Mouse (Mus musculus): Measurements from ENCODE around the gene Scnn1b. TPM values are rescaled to one million over a fixed set of nuclear protein-coding genes. Genes with fewer than 3 reads are reported as not detected.

The Scnn1b gene
- total and polyA plus RNA-seq, 2 experiments from 2014 or later, result 0.16 to 0.25 TPM

DNA sequence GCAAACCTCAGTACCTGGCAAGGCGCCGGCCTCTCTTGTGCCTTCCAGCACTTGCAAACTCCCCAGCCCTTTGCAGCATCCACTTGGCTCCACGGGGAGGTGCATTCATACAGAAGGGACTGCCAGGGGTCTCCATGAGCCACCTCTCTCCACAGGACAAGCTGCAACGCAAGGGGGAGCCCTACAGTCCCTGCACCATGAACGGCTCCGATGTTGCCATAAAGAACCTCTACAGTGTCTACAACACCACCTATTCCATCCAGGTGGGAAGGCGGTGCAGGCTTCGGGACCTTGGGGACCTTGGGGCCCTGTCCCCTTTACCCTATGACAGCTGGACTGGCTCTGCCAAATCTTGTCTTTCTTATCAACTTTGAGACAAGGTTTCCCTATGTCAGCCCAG, 47.4 kb downstream of the Scnn1b start:
- Histone ChIP-seq H3K27ac (no peak overlapping the region), H3K9me3 (ENCODE audit: low read length) (no peaks in the 10 kb centered on the region), H3K4me1 (ENCODE audit: insufficient read depth, low read length) (no peaks in the 10 kb centered on the region), H3K4me2 (ENCODE audit: low read depth, low read length) (no peak overlapping the region), H3K36me3 (ENCODE audit: insufficient read depth, low read length) (no peaks in the 10 kb centered on the region), H3K27me3 (ENCODE audit: insufficient read depth, low read length) (no peaks in the 10 kb centered on the region), H3K4me3 (ENCODE audit: low read length) (no peak overlapping the region), H3K9ac (replicated peaks; ENCODE audit: low read length) (no peak overlapping the region)
- no peak for ATAC-seq
- TF ChIP-seq CTCF (IDR thresholded peaks at IDR 0.05; ENCODE audit: low read depth), result no peak
- no peak for DNase-seq (ENCODE audit: low spot score)
- 77% methylated on average over 8 of the region's 8 CpGs for WGBS

DNA sequence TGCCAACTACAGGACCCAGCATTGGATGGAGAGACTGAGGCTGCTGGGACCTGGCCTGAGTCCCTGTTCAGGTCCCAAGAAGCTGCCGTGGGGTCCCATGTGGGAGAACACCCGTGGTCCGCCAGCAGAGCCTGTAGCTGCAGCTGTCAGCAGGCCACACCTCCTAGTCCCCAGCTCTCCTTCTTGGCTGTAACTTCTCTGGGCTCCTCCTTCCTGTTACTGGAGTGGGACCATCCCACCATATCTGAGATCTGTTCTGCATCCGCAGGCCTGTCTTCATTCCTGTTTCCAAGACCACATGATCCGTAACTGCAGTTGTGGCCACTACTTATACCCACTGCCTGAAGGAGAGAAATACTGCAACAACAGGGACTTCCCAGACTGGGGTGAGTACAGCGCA, 49.1 kb downstream of the Scnn1b start:
- no peak overlapping the region for H3K27ac ChIP-seq

DNA sequence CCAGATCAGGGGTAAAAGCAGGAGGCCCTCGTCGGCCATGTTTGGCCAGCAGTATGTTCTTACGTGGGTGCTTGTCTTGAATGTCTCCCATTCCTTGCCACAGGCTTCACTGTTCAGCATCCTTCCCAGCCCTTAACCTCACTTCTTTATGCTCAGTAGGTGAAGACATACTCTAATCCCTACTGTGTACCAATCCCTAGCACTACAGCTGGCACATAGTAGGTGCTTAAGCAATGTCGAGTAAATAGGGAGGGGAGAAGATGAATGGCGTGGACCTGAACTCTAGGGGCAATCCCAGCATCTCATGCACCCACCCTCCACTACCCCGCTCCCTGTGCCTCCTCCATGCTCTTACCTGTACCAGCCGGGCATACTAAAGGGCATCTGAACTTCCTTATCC, 59.5 kb downstream of the Scnn1b start:
- H3K9ac ChIP-seq (replicated peaks; ENCODE audit: low read length), result no peak overlapping the region
- ATAC-seq (no peak), DNase-seq (ENCODE audit: low spot score) (no peak)
- no peaks in the 10 kb centered on the region for H3K27me3 ChIP-seq (ENCODE audit: insufficient read depth, low read length)
- no peak for TF ChIP-seq CTCF (IDR thresholded peaks at IDR 0.05; ENCODE audit: low read depth)
- WGBS, result 93% methylated on average over 7 of the region's 7 CpGs
- H3K9me3 ChIP-seq (ENCODE audit: low read length), result no peaks in the 10 kb centered on the region
- H3K4me1 ChIP-seq (ENCODE audit: insufficient read depth, low read length), result no peaks in the 10 kb centered on the region
- H3K27ac ChIP-seq, result no peak overlapping the region
- peaks cover 27% of the 10 kb centered on the region for H3K36me3 ChIP-seq (ENCODE audit: insufficient read depth, low read length)
- H3K4me2 ChIP-seq (ENCODE audit: low read depth, low read length), result no peak overlapping the region
- H3K4me3 ChIP-seq (ENCODE audit: low read length), result no peak overlapping the region

More for the DNA sequence above, 49.1 kb downstream of the Scnn1b start:
- H3K27me3 ChIP-seq (ENCODE audit: insufficient read depth, low read length), result no peaks in the 10 kb centered on the region
- H3K9me3 ChIP-seq (ENCODE audit: low read length), result no peaks in the 10 kb centered on the region
- TF ChIP-seq CTCF (IDR thresholded peaks at IDR 0.05; ENCODE audit: low read depth), result no peak
- no peak overlapping the region for H3K4me3 ChIP-seq (ENCODE audit: low read length)
- DNase-seq (ENCODE audit: low spot score), result no peak
- H3K4me2 ChIP-seq (ENCODE audit: low read depth, low read length), result no peak overlapping the region
- ATAC-seq, result no peak
- H3K9ac ChIP-seq (replicated peaks; ENCODE audit: low read length), result no peak overlapping the region
- no peaks in the 10 kb centered on the region for H3K4me1 ChIP-seq (ENCODE audit: insufficient read depth, low read length)
- 75% methylated on average over 6 of the region's 6 CpGs for whole genome bisulfite sequencing
- no peaks in the 10 kb centered on the region for H3K36me3 ChIP-seq (ENCODE audit: insufficient read depth, low read length)

DNA sequence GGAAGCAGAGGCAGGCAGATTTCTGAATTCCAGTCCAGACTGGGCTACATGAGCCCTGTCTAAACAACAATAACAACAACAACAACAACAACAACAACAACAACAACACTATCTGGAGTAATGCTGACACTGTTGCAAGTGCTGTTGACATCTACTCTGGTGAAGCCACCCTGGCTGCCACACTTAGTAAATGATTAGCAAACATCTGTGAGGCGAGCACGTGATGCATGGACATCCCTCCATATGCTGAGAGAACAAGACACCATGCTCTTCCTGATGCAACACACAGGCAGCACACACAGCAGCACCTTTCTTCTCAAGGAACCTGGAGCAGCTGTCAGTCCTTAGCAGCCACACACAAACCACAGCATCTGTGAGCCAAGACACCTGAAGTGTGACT, 63.0 kb downstream of the Scnn1b start:
- Histone ChIP-seq H3K36me3 (ENCODE audit: insufficient read depth, low read length) (peaks cover 27% of the 10 kb centered on the region), H3K9me3 (ENCODE audit: low read length) (no peaks in the 10 kb centered on the region), H3K9ac (replicated peaks; ENCODE audit: low read length) (no peak overlapping the region), H3K4me1 (ENCODE audit: insufficient read depth, low read length) (no peaks in the 10 kb centered on the region), H3K4me3 (ENCODE audit: low read length) (no peak overlapping the region), H3K27me3 (ENCODE audit: insufficient read depth, low read length) (no peaks in the 10 kb centered on the region), H3K4me2 (ENCODE audit: low read depth, low read length) (no peak overlapping the region), H3K27ac (no peak overlapping the region)
- no peak for DNase-seq (ENCODE audit: low spot score)
- no peak for ATAC-seq
- WGBS, result 94% methylated on average over 2 of the region's 2 CpGs
- no peak for TF ChIP-seq CTCF (IDR thresholded peaks at IDR 0.05; ENCODE audit: low read depth)

DNA sequence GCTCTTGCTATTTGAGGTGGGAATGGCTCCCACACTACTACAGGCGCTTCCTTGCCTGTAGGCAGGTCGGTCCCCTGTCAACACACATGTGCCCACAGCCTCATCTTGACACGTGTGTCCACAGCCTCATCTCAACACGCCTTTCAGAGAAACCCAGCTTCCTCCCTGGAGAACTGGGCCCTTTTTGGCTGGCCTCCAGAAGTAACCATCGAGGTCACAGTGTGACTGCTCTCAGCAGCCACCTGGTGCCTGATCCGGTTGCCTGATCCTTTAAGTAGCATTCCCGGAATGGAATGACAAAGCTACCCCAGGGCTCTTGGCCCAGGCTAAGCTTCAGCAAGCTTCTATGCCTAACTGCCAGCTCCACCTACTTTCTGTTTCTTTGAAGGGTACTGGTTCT, 66.4 kb downstream of the Scnn1b start:
- Histone ChIP-seq H3K4me3 (ENCODE audit: low read length) (no peak overlapping the region), H3K4me2 (ENCODE audit: low read depth, low read length) (no peak overlapping the region), H3K4me1 (ENCODE audit: insufficient read depth, low read length) (no peaks in the 10 kb centered on the region), H3K9me3 (ENCODE audit: low read length) (no peaks in the 10 kb centered on the region), H3K9ac (replicated peaks; ENCODE audit: low read length) (no peak overlapping the region), H3K36me3 (ENCODE audit: insufficient read depth, low read length) (peaks cover 16% of the 10 kb centered on the region), H3K27ac (no peak overlapping the region), H3K27me3 (ENCODE audit: insufficient read depth, low read length) (no peaks in the 10 kb centered on the region)
- TF ChIP-seq CTCF (IDR thresholded peaks at IDR 0.05; ENCODE audit: low read depth), result no peak
- ATAC-seq (peak; percentile 21), DNase-seq (ENCODE audit: low spot score) (peak; percentile 67)
- WGBS, result 31% methylated on average over 7 of the region's 7 CpGs

DNA sequence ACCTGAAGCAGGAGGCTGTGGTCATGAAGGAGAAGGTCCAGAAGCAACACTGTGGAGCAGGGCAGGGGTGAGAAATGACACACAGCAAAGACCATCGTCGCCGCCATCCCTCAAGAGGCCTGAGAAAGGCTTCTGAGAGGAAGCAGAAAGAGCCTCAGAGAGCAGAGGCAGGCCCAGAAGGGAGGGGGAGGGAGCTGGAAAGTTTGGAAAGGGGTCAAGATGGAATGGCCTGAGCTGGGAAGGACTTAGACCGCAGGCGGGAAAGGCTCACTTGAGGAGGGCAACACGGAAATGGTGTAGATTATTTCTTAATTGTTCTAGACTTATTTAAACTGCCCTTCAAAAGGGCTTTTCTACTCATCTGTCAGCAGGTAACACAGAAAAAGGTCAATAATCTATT, 68.8 kb downstream of the Scnn1b start:
- ATAC-seq (no peak), DNase-seq (ENCODE audit: low spot score) (no peak)
- H3K4me3 ChIP-seq (ENCODE audit: low read length), result no peak overlapping the region
- no peak for TF ChIP-seq CTCF (IDR thresholded peaks at IDR 0.05; ENCODE audit: low read depth)
- no peaks in the 10 kb centered on the region for H3K9me3 ChIP-seq (ENCODE audit: low read length)
- no peak overlapping the region for H3K9ac ChIP-seq (replicated peaks; ENCODE audit: low read length)
- no peak overlapping the region for H3K27ac ChIP-seq
- no peak overlapping the region for H3K4me2 ChIP-seq (ENCODE audit: low read depth, low read length)
- peaks cover 10% of the 10 kb centered on the region for H3K4me1 ChIP-seq (ENCODE audit: insufficient read depth, low read length)
- 77% methylated on average over 6 of the region's 6 CpGs for WGBS
- peaks cover 7% of the 10 kb centered on the region; the same call in 1 of the 2 replicates for H3K36me3 ChIP-seq (ENCODE audit: insufficient read depth, low read length)
- no peaks in the 10 kb centered on the region for H3K27me3 ChIP-seq (ENCODE audit: insufficient read depth, low read length)

DNA sequence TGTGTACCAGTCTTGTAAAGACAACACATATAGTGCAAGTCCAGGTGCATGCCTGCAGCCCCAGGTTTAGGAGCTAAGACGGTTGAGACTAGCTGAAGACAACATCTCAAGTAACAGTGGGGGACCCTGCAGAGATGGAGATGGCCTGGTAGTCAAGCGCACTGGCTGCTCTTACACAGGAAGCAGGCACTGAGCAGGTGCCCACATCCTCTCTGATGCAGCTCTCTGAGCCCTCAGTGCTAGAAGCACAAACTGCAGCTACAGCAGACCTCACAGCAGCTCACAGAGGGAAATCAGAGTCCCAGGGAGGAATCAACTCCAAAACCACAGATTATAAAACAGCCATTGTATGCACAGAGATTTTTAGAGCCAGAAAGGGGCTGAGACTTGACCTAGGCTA, 69.5 kb downstream of the Scnn1b start:
- Histone ChIP-seq H3K4me3 (ENCODE audit: low read length) (no peak overlapping the region), H3K27me3 (ENCODE audit: insufficient read depth, low read length) (no peaks in the 10 kb centered on the region), H3K27ac (no peak overlapping the region), H3K9ac (replicated peaks; ENCODE audit: low read length) (no peak overlapping the region), H3K9me3 (ENCODE audit: low read length) (no peaks in the 10 kb centered on the region), H3K4me2 (ENCODE audit: low read depth, low read length) (no peak overlapping the region), H3K4me1 (ENCODE audit: insufficient read depth, low read length) (peaks cover 14% of the 10 kb centered on the region), H3K36me3 (ENCODE audit: insufficient read depth, low read length) (0 out of 2 replicates have a peak, but pooled peaks cover under 1% of the 10 kb centered on the region)
- 78% methylated on average over 2 of the region's 2 CpGs for WGBS
- DNase-seq (ENCODE audit: low spot score), result no peak
- ATAC-seq, result no peak
- no peak for TF ChIP-seq CTCF (IDR thresholded peaks at IDR 0.05; ENCODE audit: low read depth)
